22 mouse cellular contexts compared by ENCODE assay signal in genomic region chr16:31402096-31402495, GRCm38 (mm10). TPM values are rescaled to one million over a fixed set of nuclear protein-coding genes. Genes with fewer than 3 reads are reported as not detected.
DNase-seq lines count a peak whose midpoint lies in the region; ATAC-seq and TF ChIP-seq lines count a peak whose summit lies in the region.
"Had no signal": no experiment of that assay in that cellular context is flagged by ENCODE, and none has a peak within 500 bp of the region (broad histone marks: within the 10 kb centered on the region; RNA-seq: fewer than 3 reads in every experiment).

No protein-coding gene starts in this region.

- no peak for TF ChIP-seq CTCF in liver, adult 2 months (IDR thresholded peaks at IDR 0.05; ENCODE audit: low read depth, low read length)

- no peak overlapping the region for H3K4me2 ChIP-seq in liver, embryonic 12.5 days
- no peak overlapping the region for H3K4me2 ChIP-seq in midbrain, embryonic 15.5 days
- no peak overlapping the region for H3K4me2 ChIP-seq in forebrain, embryonic 13.5 days
- H3K4me2 ChIP-seq: embryonic facial prominence, embryonic 15.5 days; heart, embryonic 11.5 days; liver, embryonic 13.5 days; lung, embryonic 14.5 days; neural tube, embryonic 12.5 days had no signal

- 38% methylated on average over 8 of the region's 8 CpGs for WGBS in liver, adult 2 months
- 39% methylated on average over 8 of the region's 8 CpGs for WGBS in liver, embryonic 12.5 days (ENCODE audit: insufficient replicate concordance)
- WGBS in midbrain, embryonic 15.5 days, result 46% methylated on average over 8 of the region's 8 CpGs
- 37% methylated on average over 8 of the region's 8 CpGs for WGBS in forebrain, embryonic 13.5 days

- TF ChIP-seq POLR2A in liver, adult 2 months (IDR thresholded peaks at IDR 0.05; ENCODE audit: extremely low read depth, insufficient read depth, low read length), result no peak

- peak; percentile 75 for DNase-seq in liver, adult 2 months (ENCODE audit: extremely low read depth, low read depth, low spot score)
- DNase-seq in ES-E14 (ENCODE audit: low read depth, low spot score), result no peak
- peak; percentile 17 for DNase-seq in embryo, embryonic 11 days
- no peak for DNase-seq in thymus, postnatal 10 days (ENCODE audit: low spot score in 2 of 2)
- DNase-seq: adrenal gland, adult 8-10 months; cerebellum, adult 8-10 months; forebrain, postnatal 0 days; gastrocnemius, postnatal 14 days; kidney, adult 8-10 months; kidney, postnatal 14 days; liver, embryonic 13.5 days; lung, embryonic 14.5 days; lung, postnatal 36 days; midbrain, embryonic 14.5 days; thymus, postnatal 25 days had no signal

- H3K9me3 ChIP-seq in liver, embryonic 12.5 days (replicated peaks), result 0 out of 2 replicates have a peak, but pooled peaks cover 3% of the 10 kb centered on the region
- H3K9me3 ChIP-seq in ES-E14 (ENCODE audit: control insufficient read depth, insufficient read depth, low read depth, low read length), result no peaks in the 10 kb centered on the region
- H3K9me3 ChIP-seq in midbrain, embryonic 15.5 days, result no peaks in the 10 kb centered on the region
- no peaks in the 10 kb centered on the region for H3K9me3 ChIP-seq in forebrain, embryonic 13.5 days (replicated peaks)
- H3K9me3 ChIP-seq: embryonic facial prominence, embryonic 15.5 days; neural tube, embryonic 12.5 days had no signal

- H3K79me2 ChIP-seq in liver, adult 2 months (ENCODE audit: control insufficient read depth, insufficient read depth, low read length), result no peaks in the 10 kb centered on the region

- no peaks in the 10 kb centered on the region for H3K27me3 ChIP-seq in liver, adult 2 months (ENCODE audit: control insufficient read depth, insufficient read depth, low read length)
- H3K27me3 ChIP-seq in liver, embryonic 12.5 days (replicated peaks), result no peaks in the 10 kb centered on the region
- no peaks in the 10 kb centered on the region for H3K27me3 ChIP-seq in midbrain, embryonic 15.5 days (replicated peaks)
- H3K27me3 ChIP-seq in forebrain, embryonic 13.5 days, result no peaks in the 10 kb centered on the region
- H3K27me3 ChIP-seq: embryonic facial prominence, embryonic 15.5 days; liver, embryonic 13.5 days; neural tube, embryonic 12.5 days had no signal

- no peaks in the 10 kb centered on the region for H3K36me3 ChIP-seq in liver, adult 2 months (ENCODE audit: control insufficient read depth, insufficient read depth, low read length)
- no peaks in the 10 kb centered on the region for H3K36me3 ChIP-seq in liver, embryonic 12.5 days
- no peaks in the 10 kb centered on the region for H3K36me3 ChIP-seq in ES-E14 (ENCODE audit: control insufficient read depth, insufficient read depth, low read length, poor library complexity, severe bottlenecking)
- no peaks in the 10 kb centered on the region for H3K36me3 ChIP-seq in midbrain, embryonic 15.5 days (replicated peaks)
- no peaks in the 10 kb centered on the region for H3K36me3 ChIP-seq in forebrain, embryonic 13.5 days (ENCODE audit: poor library complexity, severe bottlenecking)
- H3K36me3 ChIP-seq: embryonic facial prominence, embryonic 15.5 days; liver, embryonic 13.5 days; neural tube, embryonic 12.5 days had no signal

- H3K27ac ChIP-seq in liver, adult 2 months (replicated peaks; ENCODE audit: insufficient read depth, low read depth, low read length), result no peak overlapping the region
- no peak overlapping the region for H3K27ac ChIP-seq in liver, embryonic 12.5 days
- H3K27ac ChIP-seq in ES-E14 (ENCODE audit: insufficient read depth, low read depth, low read length, poor library complexity, severe bottlenecking), result 0 out of 2 replicates have a peak overlapping the region, but pooled peaks have one; percentile 18
- H3K27ac ChIP-seq in midbrain, embryonic 15.5 days, result no peak overlapping the region
- H3K27ac ChIP-seq in forebrain, embryonic 13.5 days, result no peak overlapping the region
- H3K27ac ChIP-seq: embryonic facial prominence, embryonic 15.5 days; layer of hippocampus, adult 2 months; liver, embryonic 13.5 days; neural tube, embryonic 12.5 days had no signal

- ATAC-seq in liver, embryonic 12.5 days, result no peak
- ATAC-seq in midbrain, embryonic 15.5 days (replicated peaks), result no peak
- no peak for ATAC-seq in forebrain, embryonic 13.5 days
- ATAC-seq: forebrain, postnatal 0 days had no signal

- no peak overlapping the region for H3K9ac ChIP-seq in liver, adult 2 months (ENCODE audit: low read depth, low read length)
- no peak overlapping the region for H3K9ac ChIP-seq in liver, embryonic 12.5 days
- H3K9ac ChIP-seq in ES-E14 (ENCODE audit: insufficient read depth, low read depth, low read length, poor library complexity, severe bottlenecking), result no peak overlapping the region
- H3K9ac ChIP-seq in midbrain, embryonic 15.5 days, result no peak overlapping the region
- no peak overlapping the region for H3K9ac ChIP-seq in forebrain, embryonic 13.5 days
- H3K9ac ChIP-seq: embryonic facial prominence, embryonic 15.5 days; forebrain, postnatal 0 days; liver, embryonic 13.5 days; lung, embryonic 14.5 days; neural tube, embryonic 12.5 days had no signal

- no peak overlapping the region for H3K4me3 ChIP-seq in liver, adult 2 months (ENCODE audit: insufficient read depth, low read depth, low read length)
- H3K4me3 ChIP-seq in liver, embryonic 12.5 days, result no peak overlapping the region
- peak overlapping the region in 1 of 2 experiments; percentile 9; a peak in 1 of 4 replicates for H3K4me3 ChIP-seq in ES-E14 (ENCODE audit: insufficient read depth in 1 of 2, low read depth in 1 of 2, low read length in 2 of 2, poor library complexity in 1 of 2, severe bottlenecking in 1 of 2)
- no peak overlapping the region for H3K4me3 ChIP-seq in midbrain, embryonic 15.5 days
- no peak overlapping the region for H3K4me3 ChIP-seq in forebrain, embryonic 13.5 days
- H3K4me3 ChIP-seq: embryonic facial prominence, embryonic 15.5 days; layer of hippocampus, adult 2 months; liver, embryonic 13.5 days; neural tube, embryonic 12.5 days had no signal

- in situ Hi-C loops in ES-E14 (cut with MboI; ENCODE audit: low sequenced_read_pairs in 2 of 2, unreplicated experiment in 2 of 2), result no loop called here

- H3K4me1 ChIP-seq in liver, adult 2 months (ENCODE audit: control insufficient read depth, insufficient read depth, low read length), result peaks cover 1% of the 10 kb centered on the region; the same call in 1 of the 2 replicates
- H3K4me1 ChIP-seq in liver, embryonic 12.5 days, result 0 out of 2 replicates have a peak, but pooled peaks cover 4% of the 10 kb centered on the region
- H3K4me1 ChIP-seq in ES-E14 (ENCODE audit: control insufficient read depth in 2 of 2, insufficient read depth in 2 of 2, low read length in 2 of 2, poor library complexity in 1 of 2), result peaks cover 0 to 5% of the 10 kb centered on the region in 2 experiments; a peak in 1 of 4 replicates
- no peaks in the 10 kb centered on the region for H3K4me1 ChIP-seq in midbrain, embryonic 15.5 days
- no peaks in the 10 kb centered on the region for H3K4me1 ChIP-seq in forebrain, embryonic 13.5 days
- H3K4me1 ChIP-seq: embryonic facial prominence, embryonic 15.5 days; liver, embryonic 13.5 days; neural tube, embryonic 12.5 days had no signal

TF ChIP-seq in ES-E14, 5 proteins besides CTCF, POLR2A, EP300 and RAD21:
- no peak for TF ChIP-seq ZNF384 (IDR thresholded peaks at IDR 0.05; ENCODE audit: low read depth, low read length)
- no peak for TF ChIP-seq CHD2 (IDR thresholded peaks at IDR 0.05; ENCODE audit: low read depth, low read length)
- no peak for TF ChIP-seq ZC3H11A (IDR thresholded peaks at IDR 0.05; ENCODE audit: borderline replicate concordance, low read depth, low read length)
- no peak for TF ChIP-seq MAFK (IDR thresholded peaks at IDR 0.05; ENCODE audit: insufficient read depth, low read depth, low read length)
- TF ChIP-seq HCFC1 (IDR thresholded peaks at IDR 0.05; ENCODE audit: borderline replicate concordance, insufficient read depth, low read length), result no peak

RNA-seq across cellular contexts. Expression of gene Bdh1, which starts 20.0 kb away (rescaled TPM):
- 141 and 185 TPM in 2 replicates for total RNA-seq in liver, adult 2 months (2014; rRNA removed)
- polyA plus RNA-seq in liver, adult 2 months (2012; rRNA removed), result 314 and 354 TPM in 2 replicates
- polyA plus RNA-seq in liver, embryonic 12.5 days (2016; fragmentation: Nextera tagmentation; extraction: Ambion mirVana), result 45.8 and 46.6 TPM in 2 replicates
- 12.0 and 17.1 TPM in 2 replicates for total RNA-seq in ES-E14 (2012; rRNA removed)
- polyA plus RNA-seq in midbrain, embryonic 15.5 days (2015; fragmentation: Nextera tagmentation; extraction: Ambion mirVana), result 105 and 113 TPM in 2 replicates
- polyA plus RNA-seq in forebrain, embryonic 13.5 days (2015; fragmentation: Nextera tagmentation; extraction: Ambion mirVana), result 71.3 and 88.7 TPM in 2 replicates

Comparison
In these comparisons a context has a peak if more than half of its experiments do, and no peak if none do; other contexts are left out.
1. DNase-seq: peak in liver, adult 2 months (single experiment) and embryo, embryonic 11 days (single experiment); none in ES-E14 (single experiment) and thymus, postnatal 10 days (0 of 2).